Mouse (Mus musculus) forebrain, embryonic 12.5 days (tissue): ENCODE results near the gene Lao1. TPM values are rescaled to one million over a fixed set of nuclear protein-coding genes. Genes with fewer than 3 reads are reported as not detected.

ENCODE experiments used
- ATAC-seq: fragments of 200-750 bp; cut with Nextera tagmentation; 2 replicates; pipeline ENCODE4 v1.8.0; 2017; ENCODE audit warnings: moderate TSS enrichment; ENCODE audit not compliant: low FRiP score
- H3K27ac ChIP-seq: fragments of 300-500 bp; sonication (generic); 2 replicates; pipeline ENCODE4 v1.5.1; 2016; ENCODE audit warnings: mild to moderate bottlenecking
- H3K27me3 ChIP-seq: fragments of 300-500 bp; sonication (generic); 2 replicates; pipeline ENCODE4 v1.6.1; 2016; ENCODE audit warnings: mild to moderate bottlenecking
- H3K36me3 ChIP-seq: fragments of 300-500 bp; sonication (generic); replicated peaks from 2 replicates; pipeline ENCODE4 v1.6.1; 2016; ENCODE audit warnings: mild to moderate bottlenecking
- H3K4me1 ChIP-seq: fragments of 300-500 bp; sonication (generic); 2 replicates; pipeline ENCODE4 v1.6.1; 2016
- H3K4me2 ChIP-seq: fragments of 300-500 bp; sonication (generic); 2 replicates; pipeline ENCODE4 v1.6.1; 2016; ENCODE audit warnings: mild to moderate bottlenecking, moderate library complexity
- H3K4me3 ChIP-seq: fragments of 300-500 bp; sonication (generic); replicated peaks from 2 replicates; pipeline ENCODE4 v1.5.1; 2016; ENCODE audit warnings: mild to moderate bottlenecking
- H3K9ac ChIP-seq: fragments of 300-500 bp; sonication (generic); 2 replicates; pipeline ENCODE4 v1.6.1; 2016; ENCODE audit warnings: mild to moderate bottlenecking
- H3K9me3 ChIP-seq: fragments of 300-500 bp; sonication (generic); 2 replicates; pipeline ENCODE4 v1.6.1; 2016
- WGBS: fragments of 180-500 bp; shearing (Covaris S2); methylation state at CpG from one replicate; pipeline ENCODE4 v1.1.7; 2016; 5-methylcytosine and 5-hydroxymethylcytosine counted together
- polyA plus RNA-seq: library from polyadenylated mRNA; unstranded; fragments of >200 nt; fragmentation: Nextera tagmentation; extraction: Ambion mirVana; gene quantifications from 2 replicates; pipeline ENCODE4 v1.2.1, GENCODE M21; 2016

The Lao1 gene
- polyA plus RNA-seq, 1 experiment from 2014 or later: not detected

DNA sequence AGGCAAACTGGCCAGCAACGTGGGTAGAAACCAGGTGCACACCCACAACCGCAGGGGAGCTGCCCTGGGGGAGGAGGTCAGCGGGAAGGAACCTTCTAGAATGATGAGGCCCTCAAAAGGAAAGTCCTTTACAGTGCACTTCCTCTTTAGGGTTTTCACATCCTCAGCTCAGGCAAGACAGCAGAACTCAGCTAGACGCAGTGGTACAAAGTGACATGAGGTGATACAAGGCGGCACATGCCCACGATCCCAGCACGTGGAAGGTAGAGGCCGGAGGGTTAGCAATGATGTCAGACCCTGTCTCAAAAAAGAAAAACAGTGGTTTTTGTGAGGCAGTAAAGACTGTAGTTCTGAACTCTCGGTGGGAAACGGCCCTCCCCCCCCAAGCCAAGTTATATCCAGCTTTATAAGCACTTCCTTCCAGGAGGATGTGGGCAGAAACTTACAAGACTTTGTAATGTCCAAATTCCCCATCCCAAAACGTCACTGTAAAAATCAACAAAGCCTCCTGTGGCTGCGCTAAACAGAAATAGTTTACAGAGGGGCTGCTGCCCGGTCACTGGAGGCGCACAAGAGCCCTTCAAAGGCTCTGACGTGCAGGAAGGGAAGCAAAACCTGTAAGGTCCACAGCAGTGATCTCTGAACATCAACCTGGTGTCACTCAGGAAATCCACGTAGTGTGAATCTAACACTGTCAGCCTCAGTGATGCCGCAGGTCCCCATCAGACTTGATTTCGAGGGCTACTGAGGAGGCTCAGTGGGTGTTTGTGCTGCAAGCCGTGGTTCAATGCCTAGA lies 38.5 kb downstream of the Lao1 start:
- 75% methylated on average over 19 of the region's 19 CpGs for WGBS
- no peak overlapping the region for H3K27ac ChIP-seq
- H3K9ac ChIP-seq: no peak overlapping the region
- H3K4me1 ChIP-seq: no peaks in the 10 kb centered on the region
- peaks cover 6% of the 10 kb centered on the region; the same call in 1 of the 2 replicates for H3K9me3 ChIP-seq
- no peaks in the 10 kb centered on the region for H3K36me3 ChIP-seq
- H3K4me3 ChIP-seq: no peak overlapping the region
- H3K27me3 ChIP-seq: 0 out of 2 replicates have a peak, but pooled peaks cover 2% of the 10 kb centered on the region
- H3K4me2 ChIP-seq: no peak overlapping the region
- ATAC-seq: no peak

DNA sequence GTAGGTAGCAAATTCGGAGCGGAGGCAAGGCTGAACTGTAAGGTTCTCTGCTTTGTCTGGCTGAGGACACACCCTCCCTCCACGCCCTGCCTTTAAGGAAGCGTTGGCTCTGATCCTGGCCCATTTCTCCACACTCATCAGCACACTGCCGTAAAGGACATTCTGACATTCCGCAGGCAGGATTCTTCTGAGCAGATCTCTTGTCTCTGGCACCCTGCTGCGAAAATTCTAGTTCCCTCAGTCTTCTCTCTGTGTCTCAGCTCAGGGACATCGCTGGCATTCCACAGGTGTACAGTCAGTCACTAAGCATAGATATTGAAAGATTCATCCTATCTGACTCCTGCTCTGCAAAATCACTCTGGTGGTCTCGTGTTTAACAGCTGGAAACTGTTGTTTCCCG lies 40.3 kb downstream of the Lao1 start:
- ATAC-seq: no peak
- Histone ChIP-seq H3K27ac (no peak overlapping the region), H3K4me2 (no peak overlapping the region), H3K9ac (no peak overlapping the region), H3K27me3 (0 out of 2 replicates have a peak, but pooled peaks cover 2% of the 10 kb centered on the region), H3K36me3 (no peaks in the 10 kb centered on the region), H3K4me3 (no peak overlapping the region), H3K4me1 (no peaks in the 10 kb centered on the region), H3K9me3 (no peaks in the 10 kb centered on the region)
- 76% methylated on average over 10 of the region's 10 CpGs for WGBS

DNA sequence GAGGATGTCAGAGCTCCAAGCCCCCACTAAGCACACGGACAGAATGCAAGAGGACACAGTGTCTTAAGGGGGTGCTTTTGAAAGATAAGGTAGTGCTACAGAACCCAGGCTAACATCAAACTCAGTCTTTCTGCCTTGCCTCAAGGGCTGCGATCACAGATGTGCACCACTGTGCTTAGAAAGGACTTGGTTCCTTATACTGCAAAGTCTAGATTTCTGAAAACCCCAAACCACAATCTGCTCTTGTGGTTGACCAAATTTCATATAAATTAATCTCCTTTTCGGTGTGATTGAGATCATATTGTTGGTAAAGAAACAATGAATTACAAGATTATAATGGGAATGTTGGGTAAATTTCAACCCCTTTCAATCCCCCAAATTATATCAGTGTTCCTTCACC lies 41.1 kb downstream of the Lao1 start:
- Histone ChIP-seq H3K4me1 (no peaks in the 10 kb centered on the region), H3K9me3 (no peaks in the 10 kb centered on the region), H3K4me3 (no peak overlapping the region), H3K9ac (no peak overlapping the region), H3K27ac (no peak overlapping the region), H3K27me3 (0 out of 2 replicates have a peak, but pooled peaks cover 2% of the 10 kb centered on the region), H3K4me2 (no peak overlapping the region), H3K36me3 (no peaks in the 10 kb centered on the region)
- 82% methylated on average over 3 of the region's 3 CpGs for WGBS
- ATAC-seq: no peak

GRCm38 (mm10) chr4:119004178-119004577 lies 42.8 kb downstream of the Lao1 start:
- Histone ChIP-seq H3K4me3 (no peak overlapping the region), H3K4me1 (peaks cover 8% of the 10 kb centered on the region), H3K9ac (no peak overlapping the region), H3K27me3 (0 out of 2 replicates have a peak, but pooled peaks cover 2% of the 10 kb centered on the region), H3K36me3 (no peaks in the 10 kb centered on the region), H3K4me2 (no peak overlapping the region), H3K27ac (no peak overlapping the region), H3K9me3 (no peaks in the 10 kb centered on the region)
- ATAC-seq: no peak
- 65% methylated on average over 3 of the region's 3 CpGs for WGBS

DNA sequence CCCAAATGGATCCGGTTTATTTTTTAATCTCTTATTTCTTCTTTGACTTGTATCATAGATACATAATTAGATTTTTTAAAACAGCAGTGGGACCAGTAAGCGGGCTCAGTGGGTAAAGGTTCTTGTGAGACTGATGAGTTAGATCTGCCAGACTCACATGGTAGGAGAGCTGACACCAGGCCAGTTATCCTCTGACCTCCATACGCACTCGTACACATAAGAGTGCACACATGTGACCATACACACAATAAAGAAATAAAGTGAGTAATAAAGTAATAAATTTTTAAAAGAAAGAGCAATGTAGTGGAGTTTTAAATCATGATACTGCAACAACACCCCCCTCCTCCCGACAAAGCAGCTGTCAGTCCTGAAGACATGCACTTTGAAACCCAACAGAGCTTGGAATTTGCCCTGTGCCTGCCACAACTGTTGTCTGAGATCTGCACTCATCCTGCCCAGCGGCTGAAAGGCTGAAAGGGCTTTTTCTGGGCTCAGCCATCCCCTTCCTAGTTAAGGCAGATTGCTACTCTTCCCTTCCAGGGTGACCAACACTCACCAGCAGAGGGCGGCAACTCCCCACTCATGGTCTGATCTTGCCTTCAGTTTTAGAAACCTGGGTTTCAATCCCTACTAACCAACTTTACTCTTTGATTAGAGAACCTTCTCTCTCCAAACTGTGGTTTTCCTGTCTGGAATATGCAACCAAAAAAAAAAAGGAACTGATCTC lies 43.4 kb downstream of the Lao1 start:
- Histone ChIP-seq H3K4me1 (peaks cover 10% of the 10 kb centered on the region), H3K4me3 (no peak overlapping the region), H3K27me3 (0 out of 2 replicates have a peak, but pooled peaks cover 2% of the 10 kb centered on the region), H3K9me3 (no peaks in the 10 kb centered on the region), H3K4me2 (no peak overlapping the region), H3K36me3 (no peaks in the 10 kb centered on the region), H3K27ac (no peak overlapping the region), H3K9ac (no peak overlapping the region)
- 44% methylated on average over 7 of the region's 7 CpGs for WGBS
- ATAC-seq: peak; percentile 72

- Histone ChIP-seq H3K4me1 (peaks cover 21% of the 10 kb centered on the region), H3K9me3 (no peaks in the 10 kb centered on the region), H3K36me3 (no peaks in the 10 kb centered on the region), H3K9ac (no peak overlapping the region), H3K27ac (no peak overlapping the region), H3K4me2 (no peak overlapping the region), H3K27me3 (no peaks in the 10 kb centered on the region), H3K4me3 (no peak overlapping the region)
- WGBS: 85% methylated on average over 6 of the region's 6 CpGs
- no peak for ATAC-seq
Measured at GRCm38 (mm10) chr4:119007602-119008001, 46.2 kb downstream of the Lao1 start.

GRCm38 (mm10) chr4:119008476-119008875 lies 47.1 kb downstream of the Lao1 start:
- Histone ChIP-seq H3K4me1 (peaks cover 21% of the 10 kb centered on the region), H3K4me3 (no peak overlapping the region), H3K27me3 (no peaks in the 10 kb centered on the region), H3K4me2 (no peak overlapping the region), H3K36me3 (no peaks in the 10 kb centered on the region), H3K27ac (peak overlapping the region; percentile 42; the same call in 1 of the 2 replicates), H3K9me3 (no peaks in the 10 kb centered on the region), H3K9ac (no peak overlapping the region)
- ATAC-seq: no peak
- WGBS: 23% methylated on average over 6 of the region's 6 CpGs

- WGBS: 81% methylated on average over 8 of the region's 8 CpGs
- Histone ChIP-seq H3K4me1 (peaks cover 21% of the 10 kb centered on the region), H3K36me3 (no peaks in the 10 kb centered on the region), H3K4me3 (no peak overlapping the region), H3K9ac (no peak overlapping the region), H3K27ac (no peak overlapping the region), H3K4me2 (no peak overlapping the region), H3K27me3 (no peaks in the 10 kb centered on the region), H3K9me3 (no peaks in the 10 kb centered on the region)
- ATAC-seq: no peak
Measured at GRCm38 (mm10) chr4:119009814-119010213, 48.4 kb downstream of the Lao1 start.

- WGBS: 37% methylated on average over 10 of the region's 10 CpGs
- Histone ChIP-seq H3K27ac (no peak overlapping the region), H3K27me3 (no peaks in the 10 kb centered on the region), H3K4me3 (no peak overlapping the region), H3K9ac (no peak overlapping the region), H3K4me1 (peaks cover 22% of the 10 kb centered on the region), H3K36me3 (no peaks in the 10 kb centered on the region), H3K4me2 (no peak overlapping the region), H3K9me3 (no peaks in the 10 kb centered on the region)
- no peak for ATAC-seq
Measured at GRCm38 (mm10) chr4:119011050-119011680, 49.8 kb downstream of the Lao1 start.

DNA sequence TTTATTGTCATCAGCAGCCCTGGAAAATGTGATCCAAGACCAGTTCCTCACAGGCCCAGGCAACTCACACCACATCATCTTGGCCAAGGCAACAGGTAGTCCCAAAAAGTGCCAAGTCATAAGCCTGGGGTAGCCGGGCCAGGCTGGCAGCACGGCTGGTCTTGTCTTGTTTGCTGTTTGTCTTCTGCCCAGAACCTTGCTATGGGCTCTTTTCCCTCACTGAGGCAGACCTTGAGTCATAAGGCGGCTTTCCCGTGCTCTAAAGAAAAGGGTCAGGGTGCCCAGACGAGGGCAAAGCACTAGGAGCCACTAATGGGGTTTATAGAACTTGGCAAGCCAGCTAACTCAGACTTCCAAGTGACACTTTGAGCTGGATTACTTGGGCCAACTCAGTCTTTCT lies 51.7 kb downstream of the Lao1 start:
- Histone ChIP-seq H3K4me1 (peaks cover 24% of the 10 kb centered on the region), H3K9ac (no peak overlapping the region), H3K36me3 (no peaks in the 10 kb centered on the region), H3K4me3 (no peak overlapping the region), H3K9me3 (no peaks in the 10 kb centered on the region), H3K27me3 (no peaks in the 10 kb centered on the region), H3K27ac (no peak overlapping the region), H3K4me2 (no peak overlapping the region)
- no peak for ATAC-seq
- 93% methylated on average over 5 of the region's 5 CpGs for WGBS

GRCm38 (mm10) chr4:119014997-119015396 lies 53.6 kb downstream of the Lao1 start:
- Histone ChIP-seq H3K4me1 (peaks cover 22% of the 10 kb centered on the region), H3K9me3 (no peaks in the 10 kb centered on the region), H3K27me3 (no peaks in the 10 kb centered on the region), H3K9ac (no peak overlapping the region), H3K27ac (peak overlapping the region; percentile 76), H3K36me3 (no peaks in the 10 kb centered on the region), H3K4me2 (no peak overlapping the region), H3K4me3 (no peak overlapping the region)
- ATAC-seq: peak; percentile 80; the same call in 1 of the 2 replicates

GRCm38 (mm10) chr4:119015557-119015956 lies 54.2 kb downstream of the Lao1 start:
- no peak for ATAC-seq
- 66% methylated on average over 6 of the region's 6 CpGs for WGBS
- no peaks in the 10 kb centered on the region for H3K9me3 ChIP-seq
- no peak overlapping the region for H3K9ac ChIP-seq
- no peak overlapping the region for H3K4me3 ChIP-seq
- H3K27me3 ChIP-seq: no peaks in the 10 kb centered on the region
- H3K27ac ChIP-seq: peak overlapping the region; percentile 76
- peaks cover 21% of the 10 kb centered on the region for H3K4me1 ChIP-seq
- no peaks in the 10 kb centered on the region for H3K36me3 ChIP-seq
- no peak overlapping the region for H3K4me2 ChIP-seq
